Mouse (Mus musculus) intestine, embryonic 14.5 days (tissue): ENCODE results near the gene Rbm5. TPM values are rescaled to one million over a fixed set of nuclear protein-coding genes. Genes with fewer than 3 reads are reported as not detected.

Experiments used
- ATAC-seq: fragments of 200-750 bp; cut with Nextera tagmentation; replicated peaks from 2 replicates; pipeline ENCODE4 v1.8.0; 2017; ENCODE audit warnings: low read depth, moderate number of reproducible peaks, moderate TSS enrichment, moderate library complexity; ENCODE audit not compliant: low FRiP score, low TSS enrichment
- DNase-seq: peaks from one replicate; pipeline ENCODE4 v3.0.0-alpha.2; 2018; ENCODE audit warnings: low spot score
- H3K27ac ChIP-seq: fragments of 300-500 bp; sonication (generic); 2 replicates; pipeline ENCODE4 v1.5.1; 2014; ENCODE audit warnings: low read depth, mild to moderate bottlenecking, control low read depth
- H3K27me3 ChIP-seq: fragments of 300-500 bp; sonication (generic); replicated peaks from 2 replicates; pipeline ENCODE4 v1.6.1; 2014; ENCODE audit warnings: low read length, control low read depth; ENCODE audit not compliant: control insufficient read depth, insufficient read depth
- H3K36me3 ChIP-seq: fragments of 300-500 bp; sonication (generic); 2 replicates; pipeline ENCODE4 v1.6.1; 2014; ENCODE audit warnings: low read length, control low read depth; ENCODE audit not compliant: control insufficient read depth, insufficient read depth
- H3K4me1 ChIP-seq: fragments of 300-500 bp; sonication (generic); replicated peaks from 2 replicates; pipeline ENCODE4 v1.6.1; 2014; ENCODE audit warnings: low read length, control low read depth, mixed read lengths; ENCODE audit not compliant: control insufficient read depth, insufficient read depth
- H3K4me2 ChIP-seq: fragments of 300-500 bp; sonication (generic); 2 replicates; pipeline ENCODE4 v1.6.1; 2014; ENCODE audit warnings: low read length
- H3K4me3 ChIP-seq: fragments of 300-500 bp; sonication (generic); 2 replicates; pipeline ENCODE4 v1.5.1; 2014; ENCODE audit warnings: low read depth, low read length, control low read depth, mixed read lengths
- H3K9ac ChIP-seq: fragments of 300-500 bp; sonication (generic); 2 replicates; pipeline ENCODE4 v1.6.1; 2014; ENCODE audit warnings: mild to moderate bottlenecking, low read length
- H3K9me3 ChIP-seq: fragments of 300-500 bp; sonication (generic); 2 replicates; pipeline ENCODE4 v1.6.1; 2016; ENCODE audit warnings: low read length, control low read depth; ENCODE audit not compliant: control insufficient read depth
- WGBS: fragments of 180-500 bp; shearing (Covaris S2); extraction: QIAGEN DNeasy Blood & Tissue Kit; methylation state at CpG from one replicate; pipeline ENCODE4 v1.1.7; 2014; 5-methylcytosine and 5-hydroxymethylcytosine counted together
- polyA plus RNA-seq: library from polyadenylated mRNA; unstranded; fragments of >200 nt; fragmentation: Nextera tagmentation; extraction: Ambion mirVana; gene quantifications from 2 replicates; pipeline ENCODE4 v1.2.1, GENCODE M21; 2014

The Rbm5 gene
- polyA plus RNA-seq, 1 experiment from 2014 or later: 156 TPM

DNA sequence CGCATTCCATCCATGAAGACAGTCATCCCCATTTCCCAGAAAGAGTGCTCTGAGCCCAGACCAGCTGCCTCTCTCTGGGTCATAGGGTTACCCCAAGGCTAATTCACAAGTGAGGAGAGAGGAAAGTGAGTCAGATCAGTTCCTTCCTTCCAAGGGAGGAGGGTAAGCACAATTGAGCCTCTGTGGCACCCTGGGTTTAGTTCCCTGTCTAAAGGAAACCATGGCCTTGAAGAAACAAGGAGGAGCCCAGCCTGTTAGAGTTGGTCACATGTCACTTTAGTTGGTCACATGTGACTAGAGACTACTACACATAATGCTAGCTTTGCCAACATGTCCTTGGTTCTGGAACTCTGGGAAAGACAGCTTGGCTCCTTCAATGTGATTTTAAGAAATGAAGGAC, 46.0 kb downstream of the Rbm5 start:
- peaks cover 24% of the 10 kb centered on the region for H3K4me1 ChIP-seq
- 79% methylated on average over 1 of the region's 1 CpGs for WGBS
- no peak overlapping the region for H3K4me2 ChIP-seq
- no peak overlapping the region for H3K9ac ChIP-seq
- H3K27ac ChIP-seq: peak overlapping the region; percentile 1; the same call in 1 of the 2 replicates
- DNase-seq (no peak), ATAC-seq (no peak)
- H3K27me3 ChIP-seq: no peaks in the 10 kb centered on the region
- H3K4me3 ChIP-seq: no peak overlapping the region
- H3K36me3 ChIP-seq: no peaks in the 10 kb centered on the region
- H3K9me3 ChIP-seq: no peaks in the 10 kb centered on the region

DNA sequence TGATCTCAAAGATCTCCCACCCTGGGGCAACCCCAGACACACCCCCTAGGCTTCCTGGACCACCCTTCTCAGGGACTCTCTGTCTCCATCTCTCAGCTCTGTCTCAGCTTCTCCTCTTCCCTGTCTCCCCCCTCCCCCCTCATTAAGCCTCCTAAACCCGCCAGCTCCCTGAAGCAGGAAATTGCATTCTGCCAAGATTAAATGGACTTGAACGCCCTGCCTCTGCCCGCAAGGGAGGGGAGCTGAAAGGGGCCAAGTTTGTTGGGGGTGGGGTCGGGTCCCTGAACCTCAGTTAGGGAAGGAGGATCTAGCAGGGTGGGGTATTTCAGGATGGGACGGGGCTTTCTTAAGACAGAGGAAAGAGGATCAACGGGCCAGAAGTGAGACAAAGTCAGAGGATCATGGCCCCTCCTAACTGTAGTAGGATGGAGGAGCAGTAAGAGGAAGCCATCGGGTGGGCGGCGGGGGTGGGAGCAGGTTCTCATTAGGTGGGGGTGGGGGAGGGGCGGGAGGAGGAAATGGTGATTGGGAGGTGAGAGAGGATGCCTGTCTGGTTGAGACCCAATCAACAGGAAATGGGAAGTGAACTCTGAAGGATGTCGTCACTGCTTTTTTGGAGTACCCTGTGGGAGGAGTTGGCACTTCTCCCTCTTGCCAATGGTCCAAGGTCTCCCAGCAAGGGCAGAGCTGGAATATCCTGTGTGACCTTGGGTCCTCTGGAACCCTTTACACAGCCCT, 46.8 kb downstream of the Rbm5 start:
- peaks cover 24% of the 10 kb centered on the region for H3K4me1 ChIP-seq
- peak overlapping the region; percentile 39 for H3K4me2 ChIP-seq
- no peak overlapping the region for H3K9ac ChIP-seq
- H3K36me3 ChIP-seq: no peaks in the 10 kb centered on the region
- 6% methylated on average over 11 of the region's 11 CpGs for WGBS
- no peak for DNase-seq
- H3K9me3 ChIP-seq: no peaks in the 10 kb centered on the region
- peak; percentile 24; the same call in 1 of the 2 replicates for ATAC-seq
- H3K27ac ChIP-seq: peak overlapping the region; percentile 16; the same call in 1 of the 2 replicates
- no peak overlapping the region for H3K4me3 ChIP-seq
- no peaks in the 10 kb centered on the region for H3K27me3 ChIP-seq

DNA sequence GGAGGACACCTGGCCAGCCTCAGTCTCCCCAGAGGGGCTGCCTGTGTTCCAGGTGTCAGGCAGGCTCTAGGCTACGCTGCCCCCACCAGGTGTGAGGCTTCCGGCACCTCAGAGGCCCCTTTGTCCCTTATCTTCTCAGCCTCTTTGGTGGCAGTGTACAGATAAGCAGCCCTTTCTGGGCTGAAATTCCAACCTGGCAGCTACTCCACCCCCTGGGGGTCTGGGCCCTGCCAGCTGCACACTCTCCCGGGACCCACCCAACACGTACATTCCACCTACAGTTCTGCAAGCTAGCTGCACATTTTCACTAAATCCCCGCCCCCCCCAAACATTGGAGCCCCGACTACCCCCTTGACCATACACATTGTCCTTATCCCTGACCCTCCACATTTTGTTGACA, 47.5 kb downstream of the Rbm5 start:
- Histone ChIP-seq H3K4me3 (no peak overlapping the region), H3K4me1 (peaks cover 24% of the 10 kb centered on the region), H3K36me3 (no peaks in the 10 kb centered on the region), H3K27me3 (no peaks in the 10 kb centered on the region), H3K4me2 (peak overlapping the region; percentile 39), H3K27ac (peak overlapping the region; percentile 16; the same call in 1 of the 2 replicates), H3K9ac (no peak overlapping the region), H3K9me3 (no peaks in the 10 kb centered on the region)
- DNase-seq (no peak), ATAC-seq (peak; percentile 24; the same call in 1 of the 2 replicates)
- WGBS: 23% methylated on average over 5 of the region's 6 CpGs

- ATAC-seq: no peak
- WGBS: 77% methylated on average over 10 of the region's 10 CpGs
- Histone ChIP-seq H3K4me1 (peaks cover 37% of the 10 kb centered on the region), H3K9ac (no peak overlapping the region), H3K4me3 (no peak overlapping the region), H3K27ac (no peak overlapping the region), H3K9me3 (no peaks in the 10 kb centered on the region), H3K27me3 (no peaks in the 10 kb centered on the region), H3K4me2 (no peak overlapping the region), H3K36me3 (no peaks in the 10 kb centered on the region)
- no peak for DNase-seq
These were observed 51.8 kb downstream of the Rbm5 start for GRCm38 (mm10) chr9:107718781-107719540.

GRCm38 (mm10) chr9:107716951-107717350, 53.8 kb downstream of the Rbm5 start:
- WGBS: 41% methylated on average over 6 of the region's 6 CpGs
- ATAC-seq (no peak; the same call in 1 of the 2 replicates), DNase-seq (no peak)
- H3K9me3 ChIP-seq: no peaks in the 10 kb centered on the region
- no peaks in the 10 kb centered on the region for H3K27me3 ChIP-seq
- H3K9ac ChIP-seq: no peak overlapping the region
- peaks cover 28% of the 10 kb centered on the region for H3K4me1 ChIP-seq
- H3K4me3 ChIP-seq: no peak overlapping the region
- no peaks in the 10 kb centered on the region for H3K36me3 ChIP-seq
- H3K27ac ChIP-seq: peak overlapping the region; percentile 22; the same call in 1 of the 2 replicates
- H3K4me2 ChIP-seq: 0 out of 2 replicates have a peak overlapping the region, but pooled peaks have one; percentile 5

DNA sequence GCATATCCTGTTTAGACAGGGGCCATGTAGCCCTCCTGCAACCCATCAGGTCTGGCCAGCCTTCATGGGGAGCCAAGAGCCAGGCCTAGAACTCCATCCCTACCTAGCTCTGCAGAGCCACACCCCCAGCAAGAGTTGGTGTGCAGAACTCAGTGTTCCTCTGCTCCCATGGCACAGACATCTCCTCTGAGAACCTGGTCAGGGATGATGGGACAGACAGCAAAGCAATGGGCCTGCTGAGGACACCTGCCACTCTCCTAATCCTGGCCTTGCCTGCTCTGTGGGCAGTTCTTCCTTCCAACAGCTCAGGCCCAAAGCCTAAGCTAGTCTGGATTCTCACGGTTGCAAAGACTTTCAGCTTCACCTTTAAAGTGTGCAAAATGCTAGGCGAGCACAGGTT, 55.2 kb downstream of the Rbm5 start:
- WGBS: 86% methylated on average over 2 of the region's 2 CpGs
- Histone ChIP-seq H3K27me3 (no peaks in the 10 kb centered on the region), H3K4me3 (no peak overlapping the region), H3K4me2 (no peak overlapping the region), H3K9me3 (no peaks in the 10 kb centered on the region), H3K27ac (no peak overlapping the region), H3K4me1 (peaks cover 28% of the 10 kb centered on the region), H3K36me3 (no peaks in the 10 kb centered on the region), H3K9ac (no peak overlapping the region)
- ATAC-seq: no peak
- DNase-seq: no peak

GRCm38 (mm10) chr9:107714221-107714952, 56.4 kb downstream of the Rbm5 start:
- Histone ChIP-seq H3K9ac (0 out of 2 replicates have a peak overlapping the region, but pooled peaks have one; percentile 20), H3K27ac (peak overlapping the region; percentile 57), H3K4me1 (peaks cover 28% of the 10 kb centered on the region), H3K36me3 (no peaks in the 10 kb centered on the region), H3K27me3 (no peaks in the 10 kb centered on the region), H3K9me3 (no peaks in the 10 kb centered on the region), H3K4me2 (peak overlapping the region; percentile 8; the same call in 1 of the 2 replicates), H3K4me3 (no peak overlapping the region)
- 0 out of 2 replicates have a peak, but pooled peaks have one; percentile 14 for ATAC-seq
- WGBS: 11% methylated on average over 12 of the region's 12 CpGs
- DNase-seq: peak; percentile 66
